Mouse (Mus musculus): ENCODE measurements around the gene Rfxank.

GRCm38 (mm10) chr8:70188707-70189106 is 49.8 kb upstream of the Rfxank start:
- TF ChIP-seq CTCF (IDR thresholded peaks at IDR 0.05; ENCODE audit: insufficient read depth, low read length) (no peak), POLR2A (IDR thresholded peaks at IDR 0.05; ENCODE audit: borderline replicate concordance, extremely low read depth, low read depth, low read length) (no peak)
